Mouse (Mus musculus) frontal cortex, postnatal 10 days (tissue): ENCODE results near the gene Dtl.
"Not testable (repeated sequence)": the region's sequence is repeated elsewhere in the genome, so short reads cannot be mapped to it uniquely, and the experiment has no call there.

Source experiments
- DNase-seq, 2 experiments: peaks; one replicate each; pipeline ENCODE4 v3.0.0; 2022; ENCODE audit warnings: low spot score in 2 of 2, mixed read lengths in 1 of 2

Dtl gene

DNA sequence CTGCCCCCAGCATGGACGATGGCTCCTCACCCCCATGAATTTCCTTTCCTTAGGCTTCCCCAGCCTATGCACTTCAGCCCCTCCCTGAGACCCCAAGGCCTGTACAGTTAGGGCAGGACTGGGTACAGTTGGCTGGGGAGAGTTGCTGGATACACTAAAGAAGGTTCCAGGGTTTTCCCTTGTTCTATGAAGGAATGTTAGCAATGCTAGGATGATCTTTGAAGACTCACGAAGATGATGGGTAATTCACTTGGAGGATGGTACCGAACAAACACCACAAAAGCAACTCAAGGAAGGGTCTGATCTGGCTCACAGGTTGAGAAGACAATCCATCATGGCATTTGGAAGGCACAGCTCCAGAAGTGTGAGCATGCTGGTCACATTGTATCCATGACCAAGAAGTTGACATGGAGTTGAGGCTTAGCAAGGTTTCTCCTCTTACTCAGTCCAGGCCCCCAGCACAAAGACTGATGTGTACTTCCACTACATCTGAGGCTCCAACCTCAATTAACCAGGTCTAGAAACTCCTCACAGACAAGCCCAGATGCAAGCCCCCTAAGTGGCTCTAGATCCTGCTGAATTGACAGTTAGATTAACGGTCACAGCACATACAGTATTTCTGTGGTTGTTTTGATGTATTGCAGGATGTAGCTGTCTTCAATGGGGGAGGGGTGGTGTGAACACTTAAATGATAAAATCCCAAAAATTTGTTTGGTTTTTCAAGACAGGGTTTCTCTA lies 55.8 kb downstream of the Dtl start:
- no peak for DNase-seq

DNA sequence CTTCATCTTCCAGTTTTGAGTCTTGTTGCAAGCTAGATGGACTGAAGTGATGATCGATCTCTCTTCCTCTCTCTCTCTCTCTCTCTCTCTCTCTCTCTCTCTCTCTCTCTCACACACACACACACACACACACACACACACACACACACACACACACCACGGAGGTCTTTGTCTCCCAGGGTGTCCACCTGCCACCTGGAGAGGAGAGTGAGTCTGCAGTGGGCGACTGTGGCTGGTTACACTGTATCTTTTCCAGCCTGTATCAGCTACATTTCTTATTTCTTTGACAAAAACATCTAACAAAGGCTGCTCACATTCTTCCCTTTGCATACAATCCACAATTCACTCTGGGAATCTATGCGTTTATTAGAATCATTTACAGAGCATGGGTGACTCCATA lies 56.4 kb downstream of the Dtl start:
- no peak for DNase-seq

DNA sequence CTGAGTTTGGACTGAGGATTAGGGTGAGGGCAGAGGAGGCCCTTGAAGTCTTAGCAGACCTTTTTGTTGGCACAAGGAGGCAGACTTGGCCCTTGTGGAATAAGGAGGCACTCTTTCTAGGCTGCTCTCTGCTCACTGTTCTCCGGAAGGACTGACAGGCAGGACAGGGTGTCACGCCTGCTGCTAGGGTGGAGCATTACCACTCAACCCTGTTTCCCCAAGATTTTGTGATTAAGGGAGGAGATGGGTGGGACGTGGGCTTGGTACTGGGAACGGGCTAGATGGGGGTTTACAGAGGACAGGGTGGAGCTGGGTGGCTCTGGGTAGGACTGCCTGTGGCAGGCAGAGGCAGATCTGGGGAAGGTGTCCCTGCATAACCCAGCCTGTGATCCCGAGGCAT lies 57.4 kb downstream of the Dtl start:
- no peak for DNase-seq

DNA sequence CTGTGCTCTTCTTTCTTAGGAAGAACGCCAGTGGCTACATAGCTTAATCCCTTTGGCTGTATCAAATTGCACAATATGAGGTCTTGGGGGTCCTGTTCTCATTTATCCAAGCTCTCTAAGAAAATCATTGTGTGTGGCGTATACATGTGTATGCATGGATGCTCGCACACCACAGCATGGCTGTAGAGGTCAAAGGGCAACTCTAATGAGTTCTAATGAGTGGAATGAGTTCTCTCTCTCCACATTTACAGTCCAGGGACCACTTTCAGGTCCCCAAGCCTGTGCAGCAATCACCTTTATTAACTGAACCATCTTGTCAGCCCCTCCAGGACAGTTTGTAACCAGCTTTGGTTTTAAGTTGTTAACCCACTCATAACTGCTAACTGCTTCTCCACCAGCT lies 58.3 kb downstream of the Dtl start:
- no peak for DNase-seq

DNA sequence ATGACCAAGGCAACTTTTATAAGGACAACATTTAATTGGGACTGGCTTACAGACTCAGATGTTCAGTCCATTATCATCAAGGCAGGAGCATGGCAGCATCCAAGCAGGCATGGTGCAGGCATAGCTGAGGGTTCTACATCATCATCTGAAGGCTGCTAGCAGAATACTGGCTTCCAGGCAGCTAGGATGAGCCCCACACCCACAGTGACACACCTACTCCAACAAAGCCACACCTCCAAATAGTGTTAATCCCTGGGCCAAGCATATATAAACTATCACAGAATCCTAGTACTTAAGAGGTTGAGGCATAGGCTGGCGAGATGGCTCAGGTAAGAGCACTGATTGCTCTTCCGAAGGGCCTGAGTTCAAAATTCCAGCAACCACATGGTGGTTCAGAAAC lies 59.0 kb downstream of the Dtl start:
- DNase-seq = not testable (repeated sequence)

DNA sequence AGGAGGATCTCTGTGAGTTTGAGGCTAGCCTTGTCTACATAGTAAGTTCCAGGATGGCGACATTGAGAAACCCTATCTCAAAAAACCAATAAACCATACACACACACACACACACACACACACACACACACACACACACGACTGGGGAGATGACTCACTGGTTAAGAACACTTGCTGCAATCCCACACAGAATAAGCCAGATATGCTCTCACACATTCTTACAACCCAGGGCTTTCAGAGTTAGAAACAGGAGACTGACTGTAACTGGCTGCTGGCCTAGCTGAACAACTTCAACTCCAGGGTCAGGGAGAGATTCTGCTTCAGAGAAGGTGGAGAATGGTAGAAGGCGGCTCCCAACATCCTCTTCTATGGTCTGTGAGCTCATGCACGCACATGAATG lies 62.1 kb downstream of the Dtl start:
- no peak for DNase-seq

DNA sequence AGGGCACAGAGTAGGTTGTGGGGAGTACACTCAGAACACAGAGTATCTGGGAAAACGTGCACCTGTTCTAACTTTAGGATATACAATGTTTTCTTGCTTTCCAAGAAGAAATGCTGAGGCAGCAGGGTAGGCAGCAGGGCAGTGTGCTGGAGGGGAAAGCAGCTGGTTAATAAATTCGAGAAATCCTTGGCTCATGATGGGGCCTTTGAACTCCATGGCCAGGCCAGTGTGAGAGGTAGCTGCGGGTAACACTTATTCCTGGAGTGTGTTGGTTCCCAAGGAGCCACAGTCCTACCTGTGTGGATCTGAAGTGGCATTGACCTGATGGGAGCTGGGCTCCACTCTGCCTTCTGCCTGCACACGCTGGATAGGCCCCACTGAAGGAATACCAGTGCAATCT lies 63.0 kb downstream of the Dtl start:
- no peak for DNase-seq

DNA sequence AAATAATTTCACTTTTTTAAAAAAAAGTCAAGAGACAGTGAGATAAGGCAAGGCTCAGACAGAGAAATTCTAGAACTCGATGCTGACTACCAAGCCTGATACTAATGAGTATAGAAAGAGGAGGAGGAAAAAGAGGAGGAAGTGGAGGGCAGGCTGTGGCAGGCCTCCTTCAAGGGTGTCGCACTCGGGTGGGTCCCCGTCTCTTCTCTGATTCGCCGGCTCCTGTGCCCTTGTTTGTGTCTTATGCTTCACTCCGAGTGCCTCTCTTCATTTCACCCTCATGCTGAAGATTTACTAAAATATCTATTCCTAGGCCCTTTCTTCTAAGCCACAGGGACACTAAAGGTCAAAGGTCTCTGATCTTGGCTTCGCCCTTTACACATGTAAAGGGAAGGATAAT lies 63.8 kb downstream of the Dtl start:
- no peak for DNase-seq

DNA sequence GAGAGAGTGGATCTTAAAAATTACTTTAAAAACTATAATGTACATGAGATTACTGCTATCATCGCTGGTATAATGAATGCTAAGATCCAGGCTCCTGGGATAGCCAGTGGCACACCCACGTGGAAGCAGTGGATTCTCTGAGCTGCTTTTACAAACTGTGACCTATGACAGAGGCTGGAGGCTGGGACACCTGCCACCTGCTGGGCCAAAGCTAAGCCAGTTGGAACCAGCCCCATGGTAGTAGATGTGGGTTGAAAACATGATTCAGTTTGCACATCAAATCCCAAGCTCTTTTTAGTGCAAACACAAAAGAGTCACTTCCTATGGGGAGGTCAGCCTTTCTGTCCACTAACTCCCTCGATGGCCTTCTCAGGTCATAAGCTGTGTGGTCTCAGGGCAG lies 65.5 kb downstream of the Dtl start:
- no peak for DNase-seq

DNA sequence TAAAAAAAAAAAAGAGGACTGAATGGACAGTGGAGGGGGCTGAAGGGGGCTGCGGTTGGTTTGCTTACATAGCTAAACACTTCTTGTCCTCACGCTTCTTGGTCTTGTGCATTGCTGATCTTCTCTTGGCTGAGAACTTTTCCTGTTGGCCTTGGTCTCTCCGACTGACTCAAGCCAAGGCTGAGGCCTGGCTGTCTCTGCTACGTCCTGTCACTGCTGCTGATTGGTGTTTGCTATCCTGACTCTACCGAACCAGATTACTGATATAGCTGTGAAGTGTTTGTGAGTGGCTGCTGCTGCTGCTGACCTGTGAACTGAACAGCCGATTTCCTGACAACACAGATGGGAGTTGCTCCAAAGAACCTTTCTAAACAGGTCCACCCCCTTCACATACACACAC lies 66.2 kb downstream of the Dtl start:
- DNase-seq = no peak

DNA sequence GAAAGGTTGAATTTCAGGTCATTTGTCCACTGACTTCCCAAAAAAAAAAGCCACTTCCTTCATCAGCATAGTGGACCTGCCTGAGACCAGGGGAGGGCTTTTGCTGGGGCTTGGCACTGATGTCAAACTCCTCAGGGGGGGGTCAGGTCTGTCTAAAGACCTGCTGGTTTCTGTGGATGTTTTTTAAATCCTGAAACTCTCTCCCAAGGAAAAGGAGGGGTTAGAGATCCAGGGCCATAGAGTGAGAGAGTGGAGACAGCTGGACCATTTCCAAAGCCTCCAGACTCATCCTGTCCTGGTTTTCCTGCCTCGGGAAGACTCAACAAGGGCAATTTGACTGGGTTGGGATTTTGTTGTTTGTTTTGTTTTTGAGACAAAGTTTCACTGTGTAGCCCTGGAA lies 68.6 kb downstream of the Dtl start:
- no peak for DNase-seq

DNA sequence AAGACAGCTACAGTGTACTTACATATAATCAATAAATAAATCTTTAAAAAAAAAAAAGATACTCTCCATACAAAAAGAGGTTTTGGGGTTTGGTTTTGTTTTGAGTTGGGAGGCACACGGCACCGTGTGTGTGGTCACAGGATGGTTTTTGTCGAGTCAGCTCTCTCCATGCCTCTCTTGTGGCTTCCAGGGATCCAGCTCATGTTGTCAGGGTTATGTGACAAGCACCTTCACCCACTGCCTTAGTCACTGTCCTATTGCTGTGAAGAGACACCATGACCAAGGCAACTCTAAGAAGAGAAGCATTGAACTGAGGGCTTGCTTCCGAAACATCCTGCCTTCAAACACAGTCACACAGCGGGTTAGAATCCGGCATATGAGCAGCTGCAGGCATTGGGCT lies 75.7 kb downstream of the Dtl start:
- DNase-seq = no peak

DNA sequence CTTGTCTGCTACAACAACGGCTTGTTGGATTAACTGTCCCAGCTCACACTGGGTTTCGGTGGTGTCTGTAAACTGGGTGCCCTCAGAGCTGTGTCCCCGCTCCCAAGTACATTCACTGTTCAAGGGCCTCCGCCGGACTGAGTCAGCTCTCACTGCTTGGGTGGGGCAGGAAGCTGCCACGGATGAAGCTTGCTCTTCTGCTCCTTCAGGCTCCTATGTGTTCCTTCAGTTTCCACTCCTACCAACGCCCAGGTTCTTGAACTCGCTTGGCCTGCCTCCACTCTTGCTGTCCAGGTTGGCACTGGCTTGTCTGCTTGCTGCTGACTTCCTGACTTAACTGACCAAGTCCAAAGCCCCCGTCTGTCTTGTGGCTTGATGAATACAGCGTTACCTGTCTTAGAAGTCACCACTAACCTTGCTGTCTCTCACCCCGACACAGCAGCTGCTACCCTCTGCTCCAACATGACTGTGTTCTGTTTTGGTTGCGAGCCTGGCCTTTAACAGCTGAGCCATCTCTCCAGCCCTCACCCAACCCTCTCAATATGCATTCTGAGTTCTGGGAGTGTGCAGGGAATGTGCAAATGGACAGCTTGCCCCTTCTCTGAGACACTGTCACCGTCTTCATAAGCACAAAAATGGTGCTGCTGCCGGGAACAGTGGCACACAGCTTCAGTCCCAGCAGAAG lies 76.9 kb downstream of the Dtl start:
- no peak for DNase-seq

DNA sequence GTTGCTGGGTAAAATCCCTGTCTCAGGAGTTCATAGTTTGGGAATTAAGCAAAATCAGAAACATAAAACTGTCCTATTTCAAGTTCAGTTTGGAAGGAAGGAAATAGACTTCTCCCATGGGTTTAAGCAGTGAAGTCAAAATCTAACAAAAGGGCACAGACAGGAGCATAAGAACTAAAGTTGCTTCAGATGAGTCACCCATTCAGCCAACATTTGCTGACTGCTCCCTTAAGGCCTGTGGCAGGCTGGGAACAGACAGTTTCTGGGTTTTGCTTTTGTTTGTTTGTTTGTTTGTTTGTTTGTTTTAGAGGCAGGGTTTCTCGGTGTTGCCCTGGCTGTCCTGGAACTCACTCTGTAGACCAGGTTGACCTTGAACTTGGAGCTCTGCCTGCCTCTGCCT lies 78.7 kb downstream of the Dtl start:
- no peak for DNase-seq

DNA sequence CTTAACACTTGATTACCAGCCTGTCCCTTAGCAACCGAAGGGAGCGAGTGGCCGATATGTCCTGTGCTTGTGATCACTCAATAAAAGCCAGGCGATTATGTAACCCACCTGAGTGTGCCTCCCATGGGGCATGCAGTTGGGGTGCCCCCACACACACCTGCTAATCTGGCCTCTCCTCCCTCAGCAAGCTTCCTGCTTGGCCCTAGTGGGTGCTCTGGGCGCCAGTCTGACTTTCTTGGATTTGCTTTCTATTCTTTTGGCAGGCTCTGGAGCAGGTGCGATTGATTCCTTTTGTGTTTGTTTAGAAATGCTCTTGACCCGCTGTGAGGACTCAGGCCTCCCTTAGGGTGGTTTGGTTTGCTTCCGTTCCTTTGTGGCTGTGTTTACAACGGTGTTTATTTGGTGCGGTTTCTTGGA lies 80.3 kb downstream of the Dtl start:
- no peak for DNase-seq

DNA sequence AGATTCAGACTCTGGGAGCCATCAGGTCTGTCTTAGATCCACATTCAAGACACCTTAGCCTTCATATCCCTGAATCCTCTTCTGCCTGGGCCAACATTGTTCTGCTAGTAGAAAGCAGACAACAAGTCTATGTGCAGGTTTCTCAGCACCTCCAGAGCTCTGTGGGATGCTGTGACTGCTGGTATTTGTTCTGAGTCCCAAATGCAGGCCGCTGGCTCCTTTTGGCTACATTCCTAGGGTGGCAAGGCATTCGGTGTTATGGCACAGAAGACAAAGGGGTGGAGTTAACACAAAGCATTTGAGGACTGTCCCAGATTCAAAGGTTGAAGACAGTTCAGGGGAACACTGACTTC lies 81.1 kb downstream of the Dtl start:
- DNase-seq = no peak

DNA sequence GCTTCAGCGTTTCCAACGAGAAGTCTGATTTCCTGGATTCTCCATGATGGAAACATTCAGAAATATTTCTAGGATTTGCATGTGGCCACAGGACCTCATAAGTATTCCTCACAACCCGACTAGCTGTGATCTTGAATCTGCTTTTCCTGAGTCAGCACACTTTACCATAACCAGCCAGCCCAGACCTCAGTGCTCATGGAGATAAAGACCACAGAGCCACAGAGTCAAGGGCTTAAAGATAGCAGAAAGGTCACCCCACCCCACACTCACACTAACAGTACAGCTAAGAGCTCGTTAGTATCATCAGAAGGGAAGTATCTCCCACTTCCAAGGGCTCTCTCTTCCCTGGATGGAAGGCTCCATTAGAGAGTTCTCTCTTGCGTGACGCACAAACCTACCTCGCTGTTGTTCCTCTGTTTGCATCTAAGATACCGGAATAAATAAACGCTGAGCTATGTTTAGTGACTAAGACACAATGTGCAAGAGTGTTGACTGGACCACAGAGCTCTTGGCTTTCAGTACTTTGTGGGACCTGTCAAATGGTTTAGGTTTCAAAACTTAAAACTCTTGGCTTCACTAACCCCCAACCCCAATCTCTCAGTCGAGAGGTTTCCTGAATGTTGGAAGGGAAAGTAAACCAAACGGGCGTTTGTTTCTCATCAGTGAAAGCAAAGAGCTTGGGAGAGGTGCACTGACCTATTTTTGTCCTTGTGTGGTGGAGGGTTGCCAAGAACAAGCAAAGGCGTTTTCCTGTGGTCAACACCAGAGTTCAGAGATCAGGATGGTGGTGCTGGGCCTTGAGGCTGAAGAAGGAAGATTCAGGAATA lies 81.7 kb downstream of the Dtl start:
- DNase-seq = no peak

DNA sequence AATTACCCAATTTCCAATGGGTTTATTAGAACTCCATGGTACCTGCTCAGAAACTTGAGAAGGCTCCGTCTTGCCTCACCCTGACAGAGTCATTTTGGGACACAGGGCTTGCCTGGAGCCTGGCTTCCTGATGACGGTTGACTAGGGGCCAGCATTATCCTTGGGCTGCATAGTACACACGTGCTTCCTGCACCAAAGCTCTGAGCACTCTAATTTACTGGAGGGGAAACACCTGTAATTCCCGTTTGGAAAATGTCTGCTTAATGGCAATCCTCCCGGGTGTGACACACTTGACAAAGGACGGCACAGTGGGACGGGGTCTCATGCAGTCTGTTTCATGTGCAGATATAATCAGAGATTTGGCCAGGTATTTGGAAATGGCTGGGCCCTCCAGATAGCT lies 84.9 kb downstream of the Dtl start:
- DNase-seq = no peak
